Mouse (Mus musculus) testis, adult 2 months (tissue): ENCODE data around the gene Sin3a. TPM values are rescaled to one million over a fixed set of nuclear protein-coding genes. Genes with fewer than 3 reads are reported as not detected.

ENCODE experiments used
- H3K27ac ChIP-seq: fragments of 200-500 bp; 2 replicates; pipeline ENCODE4 v1.5.1; 2012; ENCODE audit warnings: low read depth, low read length; ENCODE audit not compliant: control insufficient read depth, insufficient read depth
- H3K27me3 ChIP-seq: fragments of 200-500 bp; 2 replicates; pipeline ENCODE4 v1.6.1; 2012; ENCODE audit warnings: mild to moderate bottlenecking, low read length, moderate library complexity; ENCODE audit not compliant: control insufficient read depth, insufficient read depth
- H3K36me3 ChIP-seq: fragments of 200-500 bp; 2 replicates; pipeline ENCODE4 v1.6.1; 2012; ENCODE audit warnings: mild to moderate bottlenecking, low read length; ENCODE audit not compliant: control insufficient read depth, insufficient read depth
- H3K4me1 ChIP-seq: fragments of 200-500 bp; 2 replicates; pipeline ENCODE4 v1.6.1; 2012; ENCODE audit warnings: low read length; ENCODE audit not compliant: control insufficient read depth, insufficient read depth
- H3K4me3 ChIP-seq: fragments of 200-500 bp; 2 replicates; pipeline ENCODE4 v1.5.1; 2012; ENCODE audit warnings: low read depth, mild to moderate bottlenecking, low read length, moderate library complexity, mixed read lengths; ENCODE audit not compliant: control insufficient read depth
- CTCF ChIP-seq: fragments of 200-500 bp; IDR thresholded peaks from 2 replicates; pipeline ENCODE4 v1.5.1; 2012; ENCODE audit warnings: low read depth, mild to moderate bottlenecking, inconsistent platforms, low read length, moderate library complexity; ENCODE audit not compliant: control insufficient read depth, insufficient read depth, insufficient replicate concordance
- POLR2A ChIP-seq: fragments of 200-500 bp; IDR thresholded peaks from 2 replicates; pipeline ENCODE4 v1.6.1; 2012; ENCODE audit warnings: low read depth, mild to moderate bottlenecking, inconsistent platforms, low read length, moderate library complexity; ENCODE audit not compliant: control insufficient read depth
- polyA plus RNA-seq: library from polyadenylated mRNA; depleted of rRNA; stranded (reverse); fragments of >200 nt; gene quantifications from 2 replicates; pipeline ENCODE4 v1.2.3, GENCODE M21; 2012

Sin3a gene
- polyA plus RNA-seq, 1 experiment = 99.2 TPM

DNA sequence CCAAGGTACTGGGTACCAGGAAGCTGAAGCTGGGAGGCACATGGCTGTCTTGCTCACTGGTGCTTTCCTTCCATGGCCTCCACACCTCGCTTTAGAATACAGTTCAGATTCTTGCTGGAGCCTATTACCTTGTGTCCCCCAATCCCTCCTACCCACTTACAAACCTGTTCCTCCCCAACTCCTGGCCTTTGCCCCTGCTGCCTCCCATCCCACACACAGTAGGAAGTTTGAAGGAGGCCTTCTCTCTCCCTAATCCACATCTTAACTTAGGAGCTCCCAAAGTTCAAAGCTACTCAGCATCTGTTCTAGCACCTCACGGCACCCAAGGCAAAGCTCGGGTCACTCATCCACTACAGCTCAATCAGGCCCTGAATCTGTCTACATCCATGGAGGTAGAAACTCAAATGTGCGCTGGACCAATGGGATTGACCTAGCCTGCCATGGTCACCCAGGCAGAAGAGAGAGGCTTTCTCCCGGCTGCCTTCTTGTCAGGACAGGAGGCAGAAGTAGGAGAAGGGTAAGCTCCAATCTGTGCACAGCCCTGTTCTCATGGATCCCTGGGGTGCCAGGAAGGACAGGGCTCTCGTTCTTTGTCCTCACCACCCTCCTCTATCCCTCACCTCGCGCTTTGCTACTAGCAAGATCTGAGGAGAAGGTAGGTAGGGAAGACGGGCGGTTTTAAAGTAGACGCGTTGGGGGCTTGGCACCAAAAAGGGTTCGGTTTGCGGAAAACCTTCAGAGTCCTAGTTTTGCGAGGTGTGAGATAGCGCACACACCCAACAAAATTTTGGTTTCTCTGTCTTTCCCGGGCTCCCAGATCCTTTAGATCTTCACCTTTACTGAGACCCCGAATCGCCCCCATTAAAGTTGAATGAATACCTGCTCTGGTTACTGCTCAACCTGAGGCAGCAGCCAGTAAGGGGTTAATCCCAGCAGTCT, 75.6 kb downstream of the Sin3a start:
- Histone ChIP-seq H3K36me3 (no peaks in the 10 kb centered on the region), H3K27ac (no peak overlapping the region), H3K4me1 (peaks cover 3% of the 10 kb centered on the region), H3K27me3 (no peaks in the 10 kb centered on the region), H3K4me3 (peak overlapping the region; percentile 76)
- TF ChIP-seq CTCF = no peak
- no peak for TF ChIP-seq POLR2A

DNA sequence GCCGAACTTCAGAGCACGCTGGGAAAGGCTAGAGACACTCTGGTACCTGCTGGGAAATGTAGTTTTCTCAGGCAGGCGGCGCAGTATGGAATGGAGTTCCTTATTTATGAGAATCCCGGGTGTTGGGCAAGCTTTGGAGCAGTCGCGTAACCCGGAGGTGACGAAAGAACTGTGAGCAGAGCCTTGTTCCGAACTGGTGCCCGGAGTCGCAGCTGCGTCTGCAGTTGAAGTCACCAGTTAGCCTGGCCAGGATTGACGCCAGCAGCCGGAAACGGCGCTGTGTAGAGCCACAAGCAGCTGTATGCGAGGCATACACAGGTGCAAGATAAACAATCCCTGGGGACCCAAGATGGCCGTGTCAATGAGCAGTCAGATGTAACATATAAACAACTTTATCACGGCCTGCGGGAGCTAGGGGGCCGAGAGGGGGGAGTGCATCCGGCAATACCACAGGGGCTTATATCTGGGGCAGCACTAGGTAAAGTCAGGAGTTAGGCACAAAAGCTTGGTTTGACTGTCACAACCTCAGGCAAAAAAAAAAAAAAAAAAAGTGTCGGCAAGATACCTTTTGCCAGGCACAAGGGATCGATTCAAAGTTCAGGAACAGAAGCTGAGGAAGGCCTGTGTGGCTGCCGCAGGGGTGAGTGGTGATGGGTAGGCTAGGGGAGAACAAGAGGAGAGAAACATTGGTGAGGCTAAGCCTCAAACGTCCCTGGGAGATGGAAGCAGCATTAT, 76.5 kb downstream of the Sin3a start, which contains the start of gene Neil1:
TSS of gene Neil1 (minus strand) at position 162 of the 735 bp plus-strand sequence.
- H3K4me3 ChIP-seq = peak within 1 kb of the TSS; percentile 76
- H3K36me3 ChIP-seq = no peaks in the 10 kb centered on the region
- H3K27me3 ChIP-seq = no peaks in the 10 kb centered on the region
- peak within 1 kb of the TSS; percentile 63 for H3K27ac ChIP-seq
- peaks cover 3% of the 10 kb centered on the region for H3K4me1 ChIP-seq
- TF ChIP-seq POLR2A (0 out of 2 replicates have a peak, but pooled peaks have one; percentile 42), CTCF (no peak)

DNA sequence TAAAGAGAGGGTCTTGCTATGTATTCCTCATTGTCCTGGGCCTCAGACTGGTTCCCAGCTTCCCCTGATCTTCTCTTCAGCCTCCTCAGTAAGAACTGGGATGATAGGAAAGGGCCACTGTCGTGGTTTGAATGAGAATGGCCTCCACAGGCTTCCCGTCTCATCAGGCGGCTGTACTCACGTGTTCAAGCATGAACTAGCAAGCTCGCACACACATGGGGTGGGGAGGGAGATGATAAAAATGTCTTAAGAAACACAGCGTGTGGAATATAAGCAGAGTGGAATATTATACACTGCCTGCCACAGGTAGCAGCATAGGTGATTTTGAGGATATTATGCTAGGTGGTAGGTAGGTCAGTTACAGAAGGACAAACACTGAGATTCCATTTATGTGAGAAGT, 77.2 kb downstream of the Sin3a start:
- no peaks in the 10 kb centered on the region for H3K36me3 ChIP-seq
- TF ChIP-seq POLR2A (no peak), CTCF (no peak)
- no peaks in the 10 kb centered on the region for H3K27me3 ChIP-seq
- H3K4me1 ChIP-seq = peaks cover 3% of the 10 kb centered on the region
- H3K27ac ChIP-seq = no peak overlapping the region
- H3K4me3 ChIP-seq = no peak overlapping the region

- Histone ChIP-seq H3K27me3 (no peaks in the 10 kb centered on the region), H3K36me3 (no peaks in the 10 kb centered on the region), H3K4me3 (no peak overlapping the region), H3K27ac (no peak overlapping the region), H3K4me1 (peaks cover 3% of the 10 kb centered on the region)
- no peak for TF ChIP-seq CTCF
- no peak for TF ChIP-seq POLR2A
Measured at GRCm38 (mm10) chr9:57150192-57150591, 78.4 kb downstream of the Sin3a start.

- no peaks in the 10 kb centered on the region for H3K27me3 ChIP-seq
- H3K27ac ChIP-seq = no peak overlapping the region
- H3K4me3 ChIP-seq = no peak overlapping the region
- no peaks in the 10 kb centered on the region for H3K36me3 ChIP-seq
- peaks cover 8% of the 10 kb centered on the region for H3K4me1 ChIP-seq
- TF ChIP-seq CTCF = no peak
- TF ChIP-seq POLR2A = no peak
Measured at GRCm38 (mm10) chr9:57152331-57152730, 80.5 kb downstream of the Sin3a start.

- H3K36me3 ChIP-seq = no peaks in the 10 kb centered on the region
- TF ChIP-seq POLR2A (no peak), CTCF (no peak)
- peaks cover 13% of the 10 kb centered on the region for H3K4me1 ChIP-seq
- H3K27me3 ChIP-seq = no peaks in the 10 kb centered on the region
- no peak overlapping the region for H3K27ac ChIP-seq
- H3K4me3 ChIP-seq = no peak overlapping the region
Measured at GRCm38 (mm10) chr9:57156383-57156782, 84.5 kb downstream of the Sin3a start.

- no peaks in the 10 kb centered on the region for H3K36me3 ChIP-seq
- H3K27ac ChIP-seq = no peak overlapping the region
- no peaks in the 10 kb centered on the region for H3K27me3 ChIP-seq
- H3K4me1 ChIP-seq = peaks cover 13% of the 10 kb centered on the region
- no peak for TF ChIP-seq POLR2A
- TF ChIP-seq CTCF = no peak
- no peak overlapping the region for H3K4me3 ChIP-seq
Measured at GRCm38 (mm10) chr9:57156823-57157222, 85.0 kb downstream of the Sin3a start.
